Mouse (Mus musculus) intestine, postnatal 0 days (tissue): ENCODE measurements at regions not wholly inside any gene's neighbourhood (a gene's known extent, or its start where the extent isn't known, plus 50 kb on each side); places are given as distances from the start of the nearest gene placed in this dataset.

ENCODE experiments used
- ATAC-seq: fragments of 200-750 bp; cut with Nextera tagmentation; 2 replicates; pipeline ENCODE4 v1.8.0; 2017; ENCODE audit warnings: mild to moderate bottlenecking, moderate TSS enrichment, moderate library complexity
- H3K27ac ChIP-seq: fragments of 300-500 bp; sonication (generic); 2 replicates; pipeline ENCODE4 v1.5.1; 2014; ENCODE audit warnings: mild to moderate bottlenecking, low read depth, low read length, moderate library complexity
- H3K27me3 ChIP-seq: fragments of 300-500 bp; sonication (generic); replicated peaks from 2 replicates; pipeline ENCODE4 v1.6.1; 2014; ENCODE audit warnings: low read length, mixed read lengths; ENCODE audit not compliant: control insufficient read depth, insufficient read depth
- H3K36me3 ChIP-seq: fragments of 300-500 bp; sonication (generic); 2 replicates; pipeline ENCODE4 v1.6.1; 2014; ENCODE audit warnings: mild to moderate bottlenecking, moderate library complexity; ENCODE audit not compliant: control insufficient read depth, insufficient read depth
- H3K4me1 ChIP-seq: fragments of 300-500 bp; sonication (generic); replicated peaks from 2 replicates; pipeline ENCODE4 v1.6.1; 2014; ENCODE audit warnings: antibody characterized with exemption, low read length, mixed read lengths; ENCODE audit not compliant: control insufficient read depth, insufficient read depth
- H3K4me2 ChIP-seq: fragments of 300-500 bp; sonication (generic); replicated peaks from 2 replicates; pipeline ENCODE4 v1.6.1; 2014; ENCODE audit warnings: low read depth, mild to moderate bottlenecking, moderate library complexity
- H3K4me3 ChIP-seq: fragments of 300-500 bp; sonication (generic); 2 replicates; pipeline ENCODE4 v1.5.1; 2014; ENCODE audit warnings: low read depth, low read length
- H3K9ac ChIP-seq: fragments of 300-500 bp; sonication (generic); 2 replicates; pipeline ENCODE4 v1.6.1; 2014; ENCODE audit warnings: mild to moderate bottlenecking, low read depth, low read length
- H3K9me3 ChIP-seq: fragments of 300-500 bp; sonication (generic); 2 replicates; pipeline ENCODE4 v1.6.1; 2016; ENCODE audit warnings: mixed run types; ENCODE audit not compliant: control insufficient read depth
- CTCF ChIP-seq: sonication (generic); IDR thresholded peaks from 2 replicates; pipeline ENCODE4 v1.5.1; 2016; ENCODE audit warnings: low read depth, mild to moderate bottlenecking, control low read depth, antibody characterized with exemption, moderate library complexity
- WGBS: fragments of 180-500 bp; shearing (Covaris S2); extraction: QIAGEN DNeasy Blood & Tissue Kit; methylation state at CpG from one replicate; pipeline ENCODE4 v1.1.7; 2014; 5-methylcytosine and 5-hydroxymethylcytosine counted together

- Histone ChIP-seq H3K9ac (no peak overlapping the region), H3K4me1 (no peaks in the 10 kb centered on the region), H3K36me3 (no peaks in the 10 kb centered on the region), H3K4me2 (no peak overlapping the region), H3K4me3 (no peak overlapping the region), H3K27ac (no peak overlapping the region), H3K9me3 (no peaks in the 10 kb centered on the region), H3K27me3 (no peaks in the 10 kb centered on the region)
- no peak for TF ChIP-seq CTCF
- WGBS = 71% methylated on average over 6 of the region's 6 CpGs
- no peak for ATAC-seq
These were observed 95.2 kb downstream of the Tfap2a start for GRCm38 (mm10) chr13:40642931-40643330.

GRCm38 (mm10) chr13:40637269-40637668 lies 100.9 kb downstream of the Tfap2a start:
- no peak for TF ChIP-seq CTCF
- Histone ChIP-seq H3K9ac (no peak overlapping the region), H3K4me1 (no peaks in the 10 kb centered on the region), H3K27me3 (no peaks in the 10 kb centered on the region), H3K36me3 (no peaks in the 10 kb centered on the region), H3K9me3 (no peaks in the 10 kb centered on the region), H3K4me3 (no peak overlapping the region), H3K4me2 (no peak overlapping the region), H3K27ac (no peak overlapping the region)
- 58% methylated on average over 6 of the region's 6 CpGs for WGBS
- no peak for ATAC-seq

- Histone ChIP-seq H3K36me3 (no peaks in the 10 kb centered on the region), H3K27ac (no peak overlapping the region), H3K4me2 (no peak overlapping the region), H3K9ac (no peak overlapping the region), H3K4me1 (no peaks in the 10 kb centered on the region), H3K9me3 (no peaks in the 10 kb centered on the region), H3K27me3 (no peaks in the 10 kb centered on the region), H3K4me3 (no peak overlapping the region)
- no peak for TF ChIP-seq CTCF
- WGBS = 97% methylated on average over 20 of the region's 20 CpGs
- no peak for ATAC-seq
These were observed 120.3 kb downstream of the Tfap2a start for GRCm38 (mm10) chr13:40617881-40618280.

GRCm38 (mm10) chr13:40608526-40608925 lies 129.7 kb downstream of the Tfap2a start:
- WGBS = 79% methylated on average over 4 of the region's 4 CpGs
- H3K4me3 ChIP-seq = no peak overlapping the region
- no peak overlapping the region for H3K9ac ChIP-seq
- no peak overlapping the region for H3K27ac ChIP-seq
- no peaks in the 10 kb centered on the region for H3K36me3 ChIP-seq
- no peak overlapping the region for H3K4me2 ChIP-seq
- no peaks in the 10 kb centered on the region for H3K9me3 ChIP-seq
- no peaks in the 10 kb centered on the region for H3K27me3 ChIP-seq
- no peak for TF ChIP-seq CTCF
- ATAC-seq = no peak
- H3K4me1 ChIP-seq = no peaks in the 10 kb centered on the region

- Histone ChIP-seq H3K9me3 (no peaks in the 10 kb centered on the region), H3K4me1 (no peaks in the 10 kb centered on the region), H3K4me3 (no peak overlapping the region), H3K36me3 (no peaks in the 10 kb centered on the region), H3K27ac (no peak overlapping the region), H3K4me2 (peak overlapping the region; percentile 13), H3K9ac (no peak overlapping the region), H3K27me3 (no peaks in the 10 kb centered on the region)
- 44% methylated on average over 25 of the region's 25 CpGs for WGBS
- no peak for ATAC-seq
- TF ChIP-seq CTCF = no peak
These were observed 131.5 kb downstream of the Tfap2a start for GRCm38 (mm10) chr13:40606405-40607271.

- H3K9ac ChIP-seq = no peak overlapping the region
These were observed 132.3 kb downstream of the Tfap2a start for GRCm38 (mm10) chr13:40605686-40606404.

More at GRCm38 (mm10) chr13:40605686-40606404, 132.3 kb downstream of the Tfap2a start:
- no peak for ATAC-seq
- WGBS = 59% methylated on average over 16 of the region's 16 CpGs
- Histone ChIP-seq H3K27ac (no peak overlapping the region), H3K9me3 (no peaks in the 10 kb centered on the region), H3K4me2 (peak overlapping the region; percentile 13), H3K36me3 (no peaks in the 10 kb centered on the region), H3K4me3 (no peak overlapping the region), H3K4me1 (no peaks in the 10 kb centered on the region), H3K27me3 (no peaks in the 10 kb centered on the region)
- no peak for TF ChIP-seq CTCF
